Mouse (Mus musculus) heart, adult 2 months (tissue): ENCODE data around the gene Tgfb1. TPM values are rescaled to one million over a fixed set of nuclear protein-coding genes. Genes with fewer than 3 reads are reported as not detected.

Experiments
- DNase-seq, 2 experiments: peaks; one replicate each; pipeline ENCODE4 v3.0.0; 2021
- H3K27ac ChIP-seq: fragments of 200-600 bp; 2 replicates; pipeline ENCODE4 v1.8.1; 2022
- H3K27me3 ChIP-seq: fragments of 200-500 bp; 2 replicates; pipeline ENCODE4 v1.6.1; 2012; ENCODE audit warnings: mild to moderate bottlenecking, low read length, inconsistent platforms, mixed read lengths; ENCODE audit not compliant: control insufficient read depth, insufficient read depth
- H3K36me3 ChIP-seq: fragments of 200-500 bp; 2 replicates; pipeline ENCODE4 v1.6.1; 2012; ENCODE audit warnings: low read length, inconsistent platforms; ENCODE audit not compliant: control insufficient read depth, insufficient read depth
- H3K4me1 ChIP-seq: fragments of 200-500 bp; 2 replicates; pipeline ENCODE4 v1.6.1; 2011; ENCODE audit warnings: low read length; ENCODE audit not compliant: control insufficient read depth, insufficient read depth
- H3K4me3 ChIP-seq: fragments of 200-600 bp; 2 replicates; pipeline ENCODE4 v1.8.1; 2022
- H3K79me2 ChIP-seq: fragments of 200-500 bp; replicated peaks from 2 replicates; pipeline ENCODE4 v1.6.1; 2012; ENCODE audit warnings: mild to moderate bottlenecking, inconsistent platforms, low read length, moderate library complexity, mixed read lengths; ENCODE audit not compliant: control insufficient read depth, insufficient read depth
- H3K9ac ChIP-seq: fragments of 200-500 bp; 2 replicates; pipeline ENCODE4 v1.6.1; 2012; ENCODE audit warnings: low read depth, mild to moderate bottlenecking, control low read depth, inconsistent platforms, low read length, mixed read lengths
- CTCF ChIP-seq: fragments of 200-600 bp; IDR thresholded peaks from 2 replicates; pipeline ENCODE4 v1.8.1; 2022; ENCODE audit warnings: antibody characterized with exemption, mild to moderate bottlenecking, moderate library complexity
- EP300 ChIP-seq: fragments of 200-500 bp; IDR thresholded peaks from 2 replicates; pipeline ENCODE4 v1.6.1; 2011; ENCODE audit warnings: low read depth, low read length, control low read depth; ENCODE audit not compliant: insufficient read depth
- POLR2A ChIP-seq: fragments of 200-500 bp; IDR thresholded peaks from 2 replicates; pipeline ENCODE4 v1.6.1; 2011; ENCODE audit warnings: mild to moderate bottlenecking, low read depth, low read length, control low read depth; ENCODE audit not compliant: insufficient read depth
- WGBS: fragments of 180-500 bp; shearing (Covaris S2); methylation state at CpG from one replicate; pipeline ENCODE4 v1.1.7; 2018; 5-methylcytosine and 5-hydroxymethylcytosine counted together
- intact Hi-C: fragments of 180-260 bp; cut with DNase I; formaldehyde crosslinking; loops from one replicate; pipeline ENCODE4 v1.15.1; 2025
- long read RNA-seq: library from polyadenylated mRNA; stranded (forward); transcript quantifications from one replicate; pipeline ENCODE4 v2.0.0, GENCODE M21; 2021
- polyA plus RNA-seq: library from polyadenylated mRNA; depleted of rRNA; stranded (reverse); fragments of >200 nt; gene quantifications from 2 replicates; pipeline ENCODE4 v1.2.3, GENCODE M21; 2012; rRNA removed
- total RNA-seq, 2 experiments: library from RNA; stranded (reverse); gene quantifications; 2 replicates each; pipeline ENCODE4 v1.2.3; 2021

The Tgfb1 gene
- total RNA-seq = 10 to 100 TPM; 21.5 to 22.5 TPM
- 16.3 and 24.7 TPM in 2 replicates for polyA plus RNA-seq
- long read RNA-seq, transcript Tgfb1-201 (7 exons, 2,175 nt) = major isoform, 9 of 12 reads
- long read RNA-seq, partial matches to known transcripts = 2 of 12 reads
- long read RNA-seq, other reads (novel, unspliced or antisense) = 1 of 12 reads

DNA sequence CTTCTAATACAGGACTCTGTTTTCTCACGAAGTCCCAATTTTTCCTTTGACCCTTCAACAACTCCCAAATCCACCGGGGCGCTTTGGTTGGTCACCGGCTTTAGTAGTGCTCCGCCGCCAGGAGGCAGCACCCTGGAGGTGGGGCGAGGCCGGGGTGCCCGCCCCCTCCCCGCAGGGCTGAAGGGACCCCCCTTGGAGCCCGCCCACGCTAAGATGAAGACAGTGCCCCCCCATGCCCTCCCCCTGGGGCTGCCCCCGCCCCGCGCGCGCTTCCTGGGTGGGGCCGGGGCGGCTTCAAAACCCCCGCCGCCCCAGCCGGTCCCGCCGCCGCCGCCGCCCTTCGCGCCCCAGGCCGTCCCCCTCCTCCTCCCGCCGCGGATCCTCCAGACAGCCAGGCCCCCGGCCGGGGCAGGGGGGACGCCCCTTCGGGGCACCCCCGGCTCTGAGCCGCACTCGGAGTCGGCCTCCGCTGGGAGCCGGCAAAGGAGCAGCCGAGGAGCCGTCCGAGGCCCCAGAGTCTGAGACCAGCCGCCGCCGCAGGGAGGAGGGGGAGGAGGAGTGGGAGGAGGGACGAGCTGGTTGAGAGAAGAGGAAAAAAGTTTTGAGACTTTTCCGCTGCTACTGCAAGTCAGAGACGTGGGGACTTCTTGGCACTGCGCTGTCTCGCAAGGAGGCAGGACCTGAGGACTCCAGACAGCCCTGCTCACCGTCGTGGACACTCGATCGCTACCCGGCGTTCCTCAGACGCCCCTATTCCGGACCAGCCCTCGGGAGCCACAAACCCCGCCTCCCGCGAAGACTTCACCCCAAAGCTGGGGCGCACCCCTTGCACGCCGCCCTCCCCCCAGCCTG is at the start of gene Tgfb1:
TSS of gene Tgfb1 (plus strand) at position 323 of the 852 bp plus-strand sequence.
- under 1% methylated on average over 62 of the region's 69 CpGs for WGBS
- H3K79me2 ChIP-seq = no peaks in the 10 kb centered on the region
- TF ChIP-seq EP300 = no peak
- peak; percentile 52 for TF ChIP-seq POLR2A
- peak; percentile 99; the same call in 1 of the 2 replicates for TF ChIP-seq CTCF
- H3K9ac ChIP-seq = peak within 1 kb of the TSS; percentile 87
- peak within 1 kb of the TSS; percentile 91 for H3K27ac ChIP-seq
- DNase-seq = peak; percentile 90 to 91
- intact Hi-C loops = loop anchor here (2.0 to 5.0 kb wide), 3 partner anchors 34 to 120 kb away; partner anchors contain the start of gene Hnrnpul1
- H3K36me3 ChIP-seq = no peaks in the 10 kb centered on the region
- no peaks in the 10 kb centered on the region for H3K27me3 ChIP-seq
- H3K4me3 ChIP-seq = peak within 1 kb of the TSS; percentile 64
- H3K4me1 ChIP-seq = no peaks in the 10 kb centered on the region; the same call in 1 of the 2 replicates

- intact Hi-C loops = no loop called here
- TF ChIP-seq POLR2A (no peak), CTCF (no peak), EP300 (no peak)
- H3K4me3 ChIP-seq = no peak overlapping the region
- WGBS = 79% methylated on average over 5 of the region's 5 CpGs
- no peak overlapping the region for H3K9ac ChIP-seq
- no peaks in the 10 kb centered on the region for H3K4me1 ChIP-seq
- no peaks in the 10 kb centered on the region for H3K27me3 ChIP-seq
- H3K79me2 ChIP-seq = no peaks in the 10 kb centered on the region
- no peak for DNase-seq
- H3K36me3 ChIP-seq = no peaks in the 10 kb centered on the region
- H3K27ac ChIP-seq = no peak overlapping the region
Observed at GRCm38 (mm10) chr7:25637099-25637498, 49.7 kb upstream of the Tgfb1 start.

DNA sequence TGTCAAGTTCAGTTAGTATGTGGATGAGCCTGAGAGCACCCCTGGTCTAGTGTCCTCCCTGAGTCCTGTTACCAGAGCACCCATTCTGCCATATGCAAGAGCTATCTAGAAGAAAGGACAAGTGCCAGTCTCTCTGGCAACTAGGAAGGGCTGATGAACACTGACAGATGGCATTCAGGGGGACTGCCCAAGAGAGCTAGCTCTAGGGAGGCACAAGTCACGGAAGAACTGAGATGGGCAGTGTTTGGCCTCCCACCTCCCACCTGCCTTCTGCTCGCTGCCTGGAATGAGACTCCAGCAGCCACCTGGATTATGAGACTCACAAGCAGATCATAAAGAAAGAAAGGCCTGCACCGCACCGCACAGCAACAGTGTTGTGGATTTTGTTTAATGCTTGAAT is 47.0 kb upstream of the Tgfb1 start:
- no peak for DNase-seq
- no peaks in the 10 kb centered on the region for H3K79me2 ChIP-seq
- TF ChIP-seq POLR2A = no peak
- no peak for TF ChIP-seq EP300
- no peak for TF ChIP-seq CTCF
- 95% methylated on average over 4 of the region's 4 CpGs for WGBS
- no peaks in the 10 kb centered on the region for H3K36me3 ChIP-seq
- intact Hi-C loops = no loop called here
- no peak overlapping the region for H3K27ac ChIP-seq
- H3K9ac ChIP-seq = no peak overlapping the region
- H3K4me1 ChIP-seq = no peaks in the 10 kb centered on the region
- H3K4me3 ChIP-seq = no peak overlapping the region
- no peaks in the 10 kb centered on the region for H3K27me3 ChIP-seq

GRCm38 (mm10) chr7:25644136-25644535 is 42.7 kb upstream of the Tgfb1 start:
- peak in 1 of 2 experiments; percentile 26 for DNase-seq

GRCm38 (mm10) chr7:25644631-25645030 is 42.2 kb upstream of the Tgfb1 start:
- no peak overlapping the region for H3K9ac ChIP-seq
- TF ChIP-seq CTCF = no peak
- TF ChIP-seq EP300 = no peak
- TF ChIP-seq POLR2A = no peak
- DNase-seq = no peak
- no peaks in the 10 kb centered on the region for H3K36me3 ChIP-seq
- WGBS = 51% methylated on average over 4 of the region's 4 CpGs
- peaks cover 2% of the 10 kb centered on the region for H3K4me1 ChIP-seq
- H3K27me3 ChIP-seq = no peaks in the 10 kb centered on the region
- H3K4me3 ChIP-seq = no peak overlapping the region
- intact Hi-C loops = no loop called here
- H3K79me2 ChIP-seq = 0 out of 2 replicates have a peak, but pooled peaks cover 2% of the 10 kb centered on the region
- H3K27ac ChIP-seq = no peak overlapping the region

More at GRCm38 (mm10) chr7:25644136-25644535, 42.7 kb upstream of the Tgfb1 start:
- intact Hi-C loops = no loop called here
- TF ChIP-seq EP300 (no peak), CTCF (no peak), POLR2A (no peak)
- Histone ChIP-seq H3K79me2 (0 out of 2 replicates have a peak, but pooled peaks cover 2% of the 10 kb centered on the region), H3K4me1 (no peaks in the 10 kb centered on the region; the same call in 1 of the 2 replicates), H3K27ac (no peak overlapping the region), H3K9ac (no peak overlapping the region), H3K36me3 (no peaks in the 10 kb centered on the region), H3K4me3 (no peak overlapping the region), H3K27me3 (no peaks in the 10 kb centered on the region)
- WGBS = 41% methylated on average over 10 of the region's 10 CpGs

DNA sequence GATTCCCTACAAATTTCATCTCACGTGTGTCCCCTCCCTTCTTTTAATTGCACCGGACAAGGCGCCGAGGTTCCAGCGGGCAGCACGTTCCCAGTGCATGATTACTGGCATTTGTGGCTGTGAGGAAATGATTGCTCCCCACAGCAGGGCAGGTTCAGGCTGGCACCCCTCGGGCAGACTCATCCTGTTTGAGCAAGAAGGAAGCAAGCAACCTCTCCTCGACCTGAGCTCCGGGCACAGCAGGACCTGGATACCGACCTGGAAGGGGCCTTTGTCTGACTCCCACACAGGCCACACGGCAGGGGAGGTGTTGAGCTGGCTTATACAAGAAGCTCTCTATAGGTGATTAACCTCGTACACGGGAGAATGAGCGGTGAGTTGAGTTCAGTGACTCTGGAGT is 41.7 kb upstream of the Tgfb1 start:
- H3K79me2 ChIP-seq = 0 out of 2 replicates have a peak, but pooled peaks cover 2% of the 10 kb centered on the region
- no peaks in the 10 kb centered on the region for H3K27me3 ChIP-seq
- intact Hi-C loops = no loop called here
- no peak for DNase-seq
- H3K4me3 ChIP-seq = no peak overlapping the region
- H3K9ac ChIP-seq = no peak overlapping the region
- peaks cover 3% of the 10 kb centered on the region; the same call in 1 of the 2 replicates for H3K36me3 ChIP-seq
- no peak overlapping the region for H3K27ac ChIP-seq
- peaks cover 3% of the 10 kb centered on the region for H3K4me1 ChIP-seq
- TF ChIP-seq EP300 (no peak), POLR2A (no peak), CTCF (no peak)
- WGBS = 65% methylated on average over 14 of the region's 14 CpGs
